Mouse (Mus musculus): ENCODE results near the gene 6330409D20Rik. TPM values are rescaled to one million over a fixed set of nuclear protein-coding genes. Genes with fewer than 3 reads are reported as not detected.

The 6330409D20Rik gene
- polyA plus RNA-seq, 1 experiment from 2014 or later = 0.69 TPM

GRCm38 (mm10) chr2:32704021-32704421 is 36.8 kb downstream of the 6330409D20Rik start, which contains the start of gene Fpgs:
Gene Fpgs (minus strand): TSS chr2:32704145.
- H3K36me3 ChIP-seq (replicated peaks) = peaks cover 72% of the 10 kb centered on the region
- H3K27ac ChIP-seq = no peak within 1 kb of the TSS
- no peak within 1 kb of the TSS for H3K4me3 ChIP-seq
- WGBS = 92% methylated on average over 2 of the region's 2 CpGs
- H3K9me3 ChIP-seq = no peaks in the 10 kb centered on the region
- H3K27me3 ChIP-seq (ENCODE audit: poor library complexity, severe bottlenecking) = no peaks in the 10 kb centered on the region
- no peak for DNase-seq (ENCODE audit: extremely low spot score, low spot score)
- H3K4me1 ChIP-seq = 0 out of 2 replicates have a peak, but pooled peaks cover 2% of the 10 kb centered on the region

- no peak for DNase-seq (ENCODE audit: extremely low spot score, low spot score)
- H3K9me3 ChIP-seq = no peaks in the 10 kb centered on the region
- H3K27ac ChIP-seq = no peak overlapping the region
- H3K27me3 ChIP-seq (ENCODE audit: poor library complexity, severe bottlenecking) = no peaks in the 10 kb centered on the region
- no peaks in the 10 kb centered on the region for H3K4me1 ChIP-seq
- peaks cover 63% of the 10 kb centered on the region for H3K36me3 ChIP-seq (replicated peaks)
- no peak overlapping the region for H3K4me3 ChIP-seq
- WGBS = 94% methylated on average over 8 of the region's 8 CpGs
These were observed 37.8 kb downstream of the 6330409D20Rik start for GRCm38 (mm10) chr2:32703046-32703445.

DNA sequence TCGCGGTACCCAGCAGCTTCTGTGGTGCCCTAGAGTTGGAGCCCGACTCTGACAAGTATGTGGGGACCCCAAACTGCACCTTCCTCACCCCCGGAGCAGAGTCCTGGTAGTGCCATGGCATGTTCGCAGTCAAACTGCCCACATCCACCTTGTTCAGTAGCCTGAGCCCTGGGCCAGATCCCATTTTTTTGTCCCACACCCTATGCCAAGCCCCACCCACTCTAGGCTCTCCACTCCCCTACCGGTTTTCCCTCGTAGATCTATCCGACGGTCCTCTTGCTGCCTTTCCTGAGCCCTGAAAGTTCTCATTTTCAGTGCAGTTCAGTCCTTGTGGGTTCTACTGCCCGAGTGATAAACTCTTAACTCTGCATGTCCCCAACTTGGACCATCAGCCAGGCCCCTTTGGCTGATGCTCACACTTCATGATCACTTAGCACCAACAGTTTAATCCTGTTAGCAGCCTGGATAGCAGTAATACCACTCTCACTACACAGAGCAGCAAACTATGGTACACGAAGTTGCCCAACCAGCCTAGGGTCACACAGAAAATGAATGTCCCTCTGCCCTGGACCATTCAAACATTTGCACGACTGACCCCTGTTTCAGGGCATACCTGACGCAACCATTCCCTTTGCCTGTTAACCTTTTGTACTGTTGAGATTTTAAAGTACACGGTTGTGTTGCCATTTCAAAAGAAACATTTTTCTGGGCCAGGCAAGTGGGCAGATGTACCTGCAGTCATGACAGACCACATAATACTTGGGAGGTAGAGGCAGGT is 39.7 kb downstream of the 6330409D20Rik start:
- H3K36me3 ChIP-seq (replicated peaks) = peaks cover 44% of the 10 kb centered on the region
- H3K27me3 ChIP-seq (ENCODE audit: poor library complexity, severe bottlenecking) = no peaks in the 10 kb centered on the region
- 87% methylated on average over 14 of the region's 14 CpGs for WGBS

GRCm38 (mm10) chr2:32699680-32700079 is 41.1 kb downstream of the 6330409D20Rik start:
- no peaks in the 10 kb centered on the region for H3K9me3 ChIP-seq
- H3K36me3 ChIP-seq (replicated peaks) = peaks cover 29% of the 10 kb centered on the region
- no peak overlapping the region for H3K4me3 ChIP-seq
- no peak for DNase-seq (ENCODE audit: extremely low spot score, low spot score)
- H3K4me1 ChIP-seq = 0 out of 2 replicates have a peak, but pooled peaks cover under 1% of the 10 kb centered on the region
- no peaks in the 10 kb centered on the region for H3K27me3 ChIP-seq (ENCODE audit: poor library complexity, severe bottlenecking)
- H3K27ac ChIP-seq = no peak overlapping the region
- WGBS = 88% methylated on average over 6 of the region's 6 CpGs

More for the DNA sequence above, 39.7 kb downstream of the 6330409D20Rik start:
- Histone ChIP-seq H3K4me1 (no peaks in the 10 kb centered on the region), H3K4me3 (no peak overlapping the region), H3K27ac (0 out of 2 replicates have a peak overlapping the region, but pooled peaks have one; percentile 20), H3K9me3 (no peaks in the 10 kb centered on the region)
- DNase-seq (ENCODE audit: extremely low spot score, low spot score) = no peak

- Histone ChIP-seq H3K9me3 (no peaks in the 10 kb centered on the region), H3K27me3 (ENCODE audit: poor library complexity, severe bottlenecking) (no peaks in the 10 kb centered on the region), H3K36me3 (replicated peaks) (peaks cover 12% of the 10 kb centered on the region; the same call in 1 of the 2 replicates), H3K4me1 (peaks cover 41% of the 10 kb centered on the region), H3K4me3 (peak overlapping the region; percentile 94), H3K27ac (peak overlapping the region; percentile 92)
- no peak for DNase-seq (ENCODE audit: extremely low spot score, low spot score)
- WGBS = 90% methylated on average over 12 of the region's 12 CpGs
These were observed 46.1 kb downstream of the 6330409D20Rik start for GRCm38 (mm10) chr2:32694691-32695090.

GRCm38 (mm10) chr2:32693823-32694411 is 46.9 kb downstream of the 6330409D20Rik start:
- Histone ChIP-seq H3K4me1 (peaks cover 43% of the 10 kb centered on the region), H3K9me3 (no peaks in the 10 kb centered on the region), H3K36me3 (replicated peaks) (peaks cover 12% of the 10 kb centered on the region; the same call in 1 of the 2 replicates), H3K27me3 (ENCODE audit: poor library complexity, severe bottlenecking) (no peaks in the 10 kb centered on the region), H3K4me3 (peak overlapping the region; percentile 94), H3K27ac (peak overlapping the region; percentile 92)
- WGBS = under 1% methylated on average over 51 of the region's 51 CpGs
- DNase-seq (ENCODE audit: extremely low spot score, low spot score) = peak; percentile 96

DNA sequence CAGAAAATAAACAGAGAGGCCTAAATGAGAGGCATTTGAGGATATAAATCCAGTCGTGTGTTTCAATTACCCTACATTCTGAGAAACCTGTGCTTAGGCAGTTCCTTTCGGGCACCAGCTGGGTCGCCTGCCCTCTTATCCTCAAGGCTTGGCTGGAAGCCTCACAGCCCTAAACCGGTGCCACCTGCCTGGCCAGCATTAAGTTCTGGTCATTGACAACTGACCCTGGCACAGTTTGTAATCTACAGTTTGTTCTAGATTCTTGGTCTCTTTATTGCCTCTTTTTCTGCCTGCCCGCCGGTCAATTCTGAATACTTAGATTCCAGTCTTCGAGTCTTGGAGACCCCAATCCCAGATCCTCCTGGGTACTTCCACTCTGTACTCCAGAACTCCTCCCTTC is 47.5 kb downstream of the 6330409D20Rik start:
- WGBS = 23% methylated on average over 7 of the region's 7 CpGs
- Histone ChIP-seq H3K4me3 (peak overlapping the region; percentile 94), H3K36me3 (replicated peaks) (peaks cover 12% of the 10 kb centered on the region), H3K27ac (peak overlapping the region; percentile 92), H3K9me3 (no peaks in the 10 kb centered on the region), H3K27me3 (ENCODE audit: poor library complexity, severe bottlenecking) (no peaks in the 10 kb centered on the region), H3K4me1 (peaks cover 43% of the 10 kb centered on the region)
- DNase-seq (ENCODE audit: extremely low spot score, low spot score) = no peak

DNA sequence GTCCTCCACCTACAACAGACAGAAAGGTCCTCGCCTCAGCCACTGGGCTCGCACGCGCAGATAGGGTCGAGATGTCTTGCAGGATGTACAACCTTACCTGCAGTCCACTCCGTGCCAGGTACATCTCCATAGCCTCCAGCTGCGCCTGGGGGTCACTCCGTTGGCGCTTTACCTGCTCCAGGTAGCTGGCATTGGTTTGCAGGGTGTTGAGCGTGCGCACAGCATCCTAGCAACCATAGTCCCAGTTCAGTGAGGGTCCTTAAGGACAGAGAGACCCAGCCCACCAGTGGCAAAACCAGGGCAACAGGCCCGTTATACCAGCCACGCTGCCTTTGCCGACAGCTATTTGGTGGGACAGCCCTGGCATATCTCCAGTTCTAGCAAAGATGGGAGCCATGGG is 48.3 kb downstream of the 6330409D20Rik start:
- H3K27me3 ChIP-seq (ENCODE audit: poor library complexity, severe bottlenecking) = no peaks in the 10 kb centered on the region
- no peak overlapping the region for H3K27ac ChIP-seq
- peaks cover 43% of the 10 kb centered on the region for H3K4me1 ChIP-seq
- WGBS = 95% methylated on average over 14 of the region's 14 CpGs
- peaks cover 20% of the 10 kb centered on the region for H3K36me3 ChIP-seq (replicated peaks)
- no peak for DNase-seq (ENCODE audit: extremely low spot score, low spot score)
- no peaks in the 10 kb centered on the region for H3K9me3 ChIP-seq
- peak overlapping the region; percentile 94 for H3K4me3 ChIP-seq

- peaks cover 35% of the 10 kb centered on the region for H3K36me3 ChIP-seq (replicated peaks)
- peaks cover 43% of the 10 kb centered on the region for H3K4me1 ChIP-seq
- DNase-seq (ENCODE audit: extremely low spot score, low spot score) = no peak
- H3K4me3 ChIP-seq = no peak overlapping the region
- H3K27me3 ChIP-seq (ENCODE audit: poor library complexity, severe bottlenecking) = no peaks in the 10 kb centered on the region
- H3K27ac ChIP-seq = no peak overlapping the region
- no peaks in the 10 kb centered on the region for H3K9me3 ChIP-seq
- WGBS = 91% methylated on average over 11 of the region's 11 CpGs
These were observed 49.8 kb downstream of the 6330409D20Rik start for GRCm38 (mm10) chr2:32691041-32691440.

DNA sequence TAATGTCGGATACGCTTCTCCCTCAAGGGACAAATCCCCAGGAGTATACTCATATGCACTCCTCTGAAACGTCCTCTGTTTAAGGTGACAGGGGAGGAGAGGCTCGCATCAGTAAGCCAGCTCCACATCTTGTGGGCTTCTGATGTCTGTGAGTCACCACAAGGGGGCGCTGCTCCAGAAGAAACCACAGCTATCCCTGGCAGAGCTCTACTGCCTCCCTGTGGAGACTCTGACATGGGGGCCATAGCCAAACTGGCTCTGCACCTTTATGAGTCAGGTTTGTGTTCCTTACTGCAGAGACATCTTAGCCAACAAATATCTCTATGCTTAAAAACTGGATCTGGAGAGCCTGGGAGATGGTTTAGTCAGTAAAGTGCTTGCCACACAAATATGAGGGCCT is 51.4 kb downstream of the 6330409D20Rik start:
- H3K27me3 ChIP-seq (ENCODE audit: poor library complexity, severe bottlenecking) = no peaks in the 10 kb centered on the region
- WGBS = 26% methylated on average over 5 of the region's 5 CpGs
- H3K27ac ChIP-seq = no peak overlapping the region
- H3K36me3 ChIP-seq (replicated peaks) = peaks cover 51% of the 10 kb centered on the region
- no peak overlapping the region for H3K4me3 ChIP-seq
- peaks cover 40% of the 10 kb centered on the region for H3K4me1 ChIP-seq
- peak; percentile 89 for DNase-seq (ENCODE audit: extremely low spot score, low spot score)
- H3K9me3 ChIP-seq = no peaks in the 10 kb centered on the region

DNA sequence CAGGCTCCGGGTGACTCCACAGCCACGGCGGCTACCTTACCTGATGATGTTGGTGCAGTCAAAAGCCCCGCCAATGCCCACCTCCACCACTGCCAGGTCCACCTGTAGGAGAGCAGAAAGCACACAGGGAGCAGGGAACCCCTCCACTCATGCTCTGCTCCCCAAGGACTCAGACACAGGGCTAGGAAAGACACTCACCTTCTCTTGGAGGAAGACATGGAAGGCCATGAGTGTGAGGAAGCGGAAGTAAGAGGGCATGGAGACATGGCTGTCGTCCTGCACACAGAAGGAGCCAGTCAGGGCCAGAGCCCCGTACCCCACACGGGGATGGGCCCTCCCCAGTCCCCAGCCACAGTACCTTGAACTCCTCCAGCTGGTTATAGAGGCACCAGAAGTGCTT is 53.3 kb downstream of the 6330409D20Rik start:
- no peaks in the 10 kb centered on the region for H3K27me3 ChIP-seq (ENCODE audit: poor library complexity, severe bottlenecking)
- no peak overlapping the region for H3K4me3 ChIP-seq
- H3K27ac ChIP-seq = no peak overlapping the region
- H3K9me3 ChIP-seq = no peaks in the 10 kb centered on the region
- H3K4me1 ChIP-seq = peaks cover 23% of the 10 kb centered on the region
- DNase-seq (ENCODE audit: extremely low spot score, low spot score) = no peak
- H3K36me3 ChIP-seq (replicated peaks) = peaks cover 70% of the 10 kb centered on the region
- 91% methylated on average over 8 of the region's 8 CpGs for WGBS

DNA sequence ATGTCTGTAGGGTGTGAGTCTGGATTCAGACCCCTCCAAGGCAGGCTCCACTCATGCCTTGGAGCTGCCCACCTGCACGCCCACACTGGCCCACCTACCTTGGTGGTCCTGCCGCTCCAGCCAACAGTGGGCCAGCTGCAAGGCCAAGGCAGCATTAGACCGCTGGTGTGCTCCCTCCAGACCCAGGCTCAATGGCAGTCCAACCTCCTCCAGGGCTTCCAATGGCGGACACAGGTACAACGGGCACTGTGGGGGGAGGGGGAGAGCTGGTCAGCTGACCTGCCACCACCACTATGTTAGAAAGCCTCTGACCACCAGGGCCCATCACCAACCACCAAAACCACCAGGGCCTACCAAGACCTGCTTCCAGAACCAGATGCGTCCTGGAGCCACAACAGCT is 54.2 kb downstream of the 6330409D20Rik start:
- DNase-seq (ENCODE audit: extremely low spot score, low spot score) = no peak
- 91% methylated on average over 6 of the region's 6 CpGs for WGBS
- H3K4me1 ChIP-seq = peaks cover 21% of the 10 kb centered on the region
- H3K27me3 ChIP-seq (ENCODE audit: poor library complexity, severe bottlenecking) = no peaks in the 10 kb centered on the region
- H3K4me3 ChIP-seq = no peak overlapping the region
- no peaks in the 10 kb centered on the region for H3K9me3 ChIP-seq
- H3K27ac ChIP-seq = no peak overlapping the region
- H3K36me3 ChIP-seq (replicated peaks) = peaks cover 74% of the 10 kb centered on the region

GRCm38 (mm10) chr2:32685807-32686206 is 55.0 kb downstream of the 6330409D20Rik start:
- no peak for DNase-seq (ENCODE audit: extremely low spot score, low spot score)
- Histone ChIP-seq H3K27me3 (ENCODE audit: poor library complexity, severe bottlenecking) (no peaks in the 10 kb centered on the region), H3K4me3 (no peak overlapping the region), H3K27ac (no peak overlapping the region), H3K4me1 (peaks cover 21% of the 10 kb centered on the region), H3K36me3 (replicated peaks) (peaks cover 71% of the 10 kb centered on the region), H3K9me3 (no peaks in the 10 kb centered on the region)
- WGBS = 97% methylated on average over 3 of the region's 3 CpGs
